Mouse (Mus musculus) spleen, adult 2 months (tissue): ENCODE data around the gene Fam186a.

Source experiments
- CTCF ChIP-seq: fragments of 200-500 bp; IDR thresholded peaks from 2 replicates; pipeline ENCODE4 v1.5.1; 2011; ENCODE audit warnings: mild to moderate bottlenecking, inconsistent platforms; ENCODE audit not compliant: insufficient read depth, insufficient read length, insufficient replicate concordance; ENCODE audit errors: extremely low read depth
- POLR2A ChIP-seq: fragments of 200-500 bp; IDR thresholded peaks from 2 replicates; pipeline ENCODE4 v1.6.1; 2011; ENCODE audit warnings: low read depth, low read length, inconsistent platforms

GRCm38 (mm10) chr15:99874612-99875333, 92.1 kb downstream of the Fam186a start:
- no peak for TF ChIP-seq CTCF
- no peak for TF ChIP-seq POLR2A
